Mouse (Mus musculus) thymus, adult 2 months (tissue): ENCODE measurements around the gene Ercc6l.

Experiments used
- CTCF ChIP-seq: fragments of 200-500 bp; IDR thresholded peaks from 2 replicates; pipeline ENCODE4 v1.5.1; 2012; ENCODE audit warnings: mild to moderate bottlenecking, control low read depth, low read length, moderate library complexity, borderline replicate concordance; ENCODE audit not compliant: control insufficient read depth, poor library complexity, insufficient read depth; ENCODE audit errors: extremely low read depth
- POLR2A ChIP-seq: fragments of 200-500 bp; IDR thresholded peaks from 2 replicates; pipeline ENCODE4 v1.6.1; 2012; ENCODE audit warnings: mild to moderate bottlenecking, low read length, control low read depth, moderate library complexity; ENCODE audit not compliant: control insufficient read depth, poor library complexity, insufficient read depth; ENCODE audit errors: extremely low read depth

- TF ChIP-seq CTCF, result no peak
- no peak for TF ChIP-seq POLR2A
Measured at GRCm38 (mm10) chrX:102166521-102166920, 9.6 kb upstream of the Ercc6l start.
